Mouse (Mus musculus) G1E (cell line): Measurements from ENCODE around the gene Ehd4. TPM values are rescaled to one million over a fixed set of nuclear protein-coding genes. Genes with fewer than 3 reads are reported as not detected.

Experiments
- ATAC-seq: 2 replicates; pipeline ENCODE4 v1.8.0; 2016; ENCODE audit warnings: mild to moderate bottlenecking; ENCODE audit not compliant: insufficient number of reproducible peaks, poor library complexity, low FRiP score, severe bottlenecking; ENCODE audit errors: extremely low read depth
- DNase-seq: peaks from one replicate; pipeline ENCODE4 v3.0.0; 2012; ENCODE audit warnings: low spot score
- H3K27me3 ChIP-seq: 2 replicates; pipeline ENCODE4 v1.6.1; 2012; ENCODE audit warnings: mild to moderate bottlenecking, low read length, inconsistent platforms; ENCODE audit not compliant: insufficient read depth
- H3K36me3 ChIP-seq: replicated peaks from 2 replicates; pipeline ENCODE3; 2012; ENCODE audit warnings: mild to moderate bottlenecking, inconsistent platforms
- H3K4me1 ChIP-seq: 2 replicates; pipeline ENCODE4 v1.6.1; 2012; ENCODE audit warnings: low read depth, low read length, inconsistent platforms, mixed read lengths; ENCODE audit not compliant: insufficient read depth
- H3K4me3 ChIP-seq: 2 replicates; pipeline ENCODE4 v1.5.1; 2012; ENCODE audit warnings: low read depth, mild to moderate bottlenecking, inconsistent platforms, low read length, moderate library complexity, mixed read lengths
- H3K9me3 ChIP-seq: replicated peaks from 2 replicates; pipeline ENCODE4 v1.6.1; 2012; ENCODE audit warnings: inconsistent platforms
- CTCF ChIP-seq: IDR thresholded peaks from 2 replicates; pipeline ENCODE4 v1.5.1; 2012; ENCODE audit warnings: low read depth, low read length, inconsistent platforms, mixed read lengths
- GATA1 ChIP-seq: IDR thresholded peaks from 2 replicates; pipeline ENCODE4 v1.6.1; 2012; ENCODE audit warnings: borderline replicate concordance, low read length, inconsistent platforms, mixed read lengths
- GATA2 ChIP-seq: IDR thresholded peaks from 2 replicates; pipeline ENCODE4 v1.6.1; 2012; ENCODE audit warnings: low read depth, low read length, inconsistent platforms, borderline replicate concordance
- POLR2AphosphoS5 ChIP-seq: IDR thresholded peaks from 2 replicates; pipeline ENCODE4 v1.6.1; 2012; ENCODE audit warnings: low read depth, low read length, inconsistent platforms; ENCODE audit not compliant: insufficient replicate concordance
- TAL1 ChIP-seq: conservative IDR thresholded peaks from 2 replicates; pipeline ENCODE4 v1.6.1; 2012; ENCODE audit warnings: low read depth, low read length, inconsistent platforms, mixed read lengths
- polyA plus RNA-seq: library from polyadenylated mRNA; stranded (reverse); fragments of >175 nt; gene quantifications from 2 replicates; pipeline ENCODE4 v1.2.3, GENCODE M21; 2012
- total RNA-seq, 2 experiments: library from RNA; stranded (forward) in 1 of 2; stranded (reverse) in 1 of 2; fragments of 200-1000 nt in 1 of 2; fragments of >200 nt in 1 of 2; fragmentation: Nextera tagmentation in 1 of 2; gene quantifications; 2 replicates each; pipeline ENCODE4 v1.2.3; 2014 to 2017

Ehd4 gene
- total and polyA plus RNA-seq, 3 experiments = 10.8 to 30.3 (median 11.0) TPM

DNA sequence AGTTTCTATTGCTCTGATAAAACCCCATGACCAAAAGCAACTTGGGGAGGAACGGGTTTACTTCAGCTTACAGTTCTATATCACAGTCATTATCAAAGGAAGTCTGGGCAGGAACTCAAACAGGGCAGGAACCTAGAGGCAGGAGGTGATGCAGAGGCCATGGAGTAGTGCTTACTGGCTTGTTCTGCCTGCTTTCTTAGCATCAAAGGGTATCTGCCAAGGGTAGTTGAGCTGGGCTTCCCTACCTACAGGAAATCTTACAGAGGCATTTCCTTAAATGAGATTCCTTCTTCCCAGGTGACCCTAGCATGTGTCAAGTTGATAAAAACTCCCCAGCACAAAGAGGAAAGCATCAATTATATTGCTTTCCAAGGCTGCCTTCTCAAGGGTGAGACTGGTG lies 38.0 kb downstream of the Ehd4 start:
- Histone ChIP-seq H3K27me3 (no peaks in the 10 kb centered on the region), H3K9me3 (no peaks in the 10 kb centered on the region), H3K4me3 (no peak overlapping the region), H3K4me1 (no peaks in the 10 kb centered on the region), H3K36me3 (peaks cover 33% of the 10 kb centered on the region)
- ATAC-seq (no peak), DNase-seq (no peak)
- TF ChIP-seq GATA2 = no peak
- no peak for TF ChIP-seq GATA1
- no peak for TF ChIP-seq POLR2AphosphoS5
- TF ChIP-seq CTCF = no peak
- no peak for TF ChIP-seq TAL1

DNA sequence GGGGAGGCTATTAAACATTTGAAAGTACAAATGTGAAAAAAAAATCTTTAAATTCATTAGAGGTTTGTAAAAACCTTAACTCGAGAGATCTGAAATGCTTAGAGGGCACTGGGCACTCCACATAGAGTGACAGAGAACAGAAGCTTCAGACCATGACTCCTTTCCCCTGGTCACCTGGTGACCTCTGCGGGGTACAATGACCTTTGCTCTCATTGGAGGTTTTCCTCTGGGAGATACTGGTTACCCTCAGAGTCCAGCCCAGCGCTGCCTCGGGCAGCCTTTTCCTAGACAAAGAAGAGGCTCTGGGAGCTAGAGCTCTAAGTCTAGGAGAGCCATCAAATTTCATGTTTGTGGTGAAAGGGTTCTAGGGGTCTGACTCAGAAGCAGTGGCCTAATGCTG lies 39.4 kb downstream of the Ehd4 start:
- Histone ChIP-seq H3K4me3 (no peak overlapping the region), H3K4me1 (no peaks in the 10 kb centered on the region), H3K27me3 (no peaks in the 10 kb centered on the region), H3K9me3 (no peaks in the 10 kb centered on the region), H3K36me3 (peaks cover 33% of the 10 kb centered on the region)
- no peak for ATAC-seq
- no peak for TF ChIP-seq TAL1
- no peak for TF ChIP-seq POLR2AphosphoS5
- no peak for DNase-seq

DNA sequence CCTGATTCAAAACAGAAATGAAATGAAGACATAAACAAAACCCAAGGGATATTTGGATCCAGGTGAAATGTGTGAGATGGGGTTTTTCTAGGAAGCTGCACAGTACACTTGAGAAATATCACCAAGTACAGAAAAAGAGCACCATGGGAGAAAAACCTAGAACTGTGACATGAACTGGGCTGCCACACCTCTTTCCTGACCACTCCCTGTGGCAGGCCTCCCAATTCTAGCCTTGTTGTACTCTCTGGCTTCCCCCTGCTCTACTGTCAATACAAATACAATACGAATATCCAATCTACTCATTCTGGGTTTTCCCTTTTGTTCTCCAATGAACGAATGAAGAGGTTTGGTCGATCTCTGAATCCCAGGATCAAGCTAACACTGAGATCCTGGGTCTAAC lies 40.4 kb downstream of the Ehd4 start:
- TF ChIP-seq TAL1 = no peak
- no peak for TF ChIP-seq CTCF
- TF ChIP-seq GATA1 = no peak
- TF ChIP-seq GATA2 = no peak
- TF ChIP-seq POLR2AphosphoS5 = no peak
- H3K27me3 ChIP-seq = no peaks in the 10 kb centered on the region
- H3K4me1 ChIP-seq = no peaks in the 10 kb centered on the region
- peaks cover 34% of the 10 kb centered on the region for H3K36me3 ChIP-seq
- no peaks in the 10 kb centered on the region for H3K9me3 ChIP-seq
- DNase-seq (no peak), ATAC-seq (no peak)
- H3K4me3 ChIP-seq = no peak overlapping the region

- no peak overlapping the region for H3K4me3 ChIP-seq
- no peaks in the 10 kb centered on the region for H3K27me3 ChIP-seq
- peaks cover 39% of the 10 kb centered on the region for H3K36me3 ChIP-seq
- H3K4me1 ChIP-seq = no peaks in the 10 kb centered on the region
- ATAC-seq (no peak), DNase-seq (no peak)
- no peaks in the 10 kb centered on the region for H3K9me3 ChIP-seq
- TF ChIP-seq GATA2 (no peak), POLR2AphosphoS5 (no peak), CTCF (no peak), GATA1 (no peak), TAL1 (no peak)
Measured at GRCm38 (mm10) chr2:120113476-120113875, 40.9 kb downstream of the Ehd4 start.

DNA sequence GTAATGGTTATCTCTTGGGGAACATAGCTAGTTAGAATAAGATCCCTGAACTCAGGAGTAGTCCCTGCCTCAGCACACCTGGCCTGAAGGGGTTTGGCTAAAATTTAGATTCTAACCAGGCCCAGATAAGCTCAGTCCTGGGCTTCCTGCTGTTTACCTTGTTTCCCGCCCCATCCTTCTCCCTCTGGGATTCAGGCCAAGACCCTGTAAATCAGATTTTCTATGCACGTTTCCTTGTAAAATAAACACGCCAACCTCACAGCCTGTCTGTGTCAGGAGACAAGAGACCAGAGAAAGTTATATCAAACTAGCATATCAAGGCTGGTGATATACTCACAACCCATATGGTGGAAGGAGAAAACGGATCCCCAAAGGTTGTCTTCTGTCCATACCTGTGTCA lies 42.8 kb downstream of the Ehd4 start:
- no peak overlapping the region for H3K4me3 ChIP-seq
- H3K36me3 ChIP-seq = peaks cover 51% of the 10 kb centered on the region
- TF ChIP-seq CTCF (no peak), GATA1 (no peak), POLR2AphosphoS5 (no peak), TAL1 (no peak), GATA2 (no peak)
- no peak for DNase-seq
- ATAC-seq = no peak
- H3K9me3 ChIP-seq = no peaks in the 10 kb centered on the region
- H3K27me3 ChIP-seq = no peaks in the 10 kb centered on the region
- no peaks in the 10 kb centered on the region for H3K4me1 ChIP-seq

GRCm38 (mm10) chr2:120111172-120111571 lies 43.2 kb downstream of the Ehd4 start:
- Histone ChIP-seq H3K4me3 (no peak overlapping the region), H3K9me3 (no peaks in the 10 kb centered on the region), H3K4me1 (no peaks in the 10 kb centered on the region), H3K27me3 (no peaks in the 10 kb centered on the region), H3K36me3 (peaks cover 53% of the 10 kb centered on the region)
- DNase-seq (no peak), ATAC-seq (no peak)
- no peak for TF ChIP-seq GATA1
- no peak for TF ChIP-seq TAL1
- no peak for TF ChIP-seq CTCF
- no peak for TF ChIP-seq POLR2AphosphoS5
- TF ChIP-seq GATA2 = no peak

GRCm38 (mm10) chr2:120108077-120108476 lies 46.3 kb downstream of the Ehd4 start:
- DNase-seq (no peak), ATAC-seq (no peak)
- no peaks in the 10 kb centered on the region for H3K4me1 ChIP-seq
- no peaks in the 10 kb centered on the region for H3K27me3 ChIP-seq
- no peaks in the 10 kb centered on the region for H3K9me3 ChIP-seq
- H3K4me3 ChIP-seq = no peak overlapping the region
- H3K36me3 ChIP-seq = peaks cover 44% of the 10 kb centered on the region
- TF ChIP-seq TAL1 (no peak), POLR2AphosphoS5 (no peak), GATA1 (no peak), GATA2 (no peak), CTCF (no peak)
